Mouse (Mus musculus): ENCODE data around the gene Stip1. TPM values are rescaled to one million over a fixed set of nuclear protein-coding genes. Genes with fewer than 3 reads are reported as not detected.
A peak's percentile ranks its signal among the peaks of the same experiment; 100 is the strongest.

Gene Stip1
- polyA plus RNA-seq, 1 experiment = 27.4 TPM

DNA sequence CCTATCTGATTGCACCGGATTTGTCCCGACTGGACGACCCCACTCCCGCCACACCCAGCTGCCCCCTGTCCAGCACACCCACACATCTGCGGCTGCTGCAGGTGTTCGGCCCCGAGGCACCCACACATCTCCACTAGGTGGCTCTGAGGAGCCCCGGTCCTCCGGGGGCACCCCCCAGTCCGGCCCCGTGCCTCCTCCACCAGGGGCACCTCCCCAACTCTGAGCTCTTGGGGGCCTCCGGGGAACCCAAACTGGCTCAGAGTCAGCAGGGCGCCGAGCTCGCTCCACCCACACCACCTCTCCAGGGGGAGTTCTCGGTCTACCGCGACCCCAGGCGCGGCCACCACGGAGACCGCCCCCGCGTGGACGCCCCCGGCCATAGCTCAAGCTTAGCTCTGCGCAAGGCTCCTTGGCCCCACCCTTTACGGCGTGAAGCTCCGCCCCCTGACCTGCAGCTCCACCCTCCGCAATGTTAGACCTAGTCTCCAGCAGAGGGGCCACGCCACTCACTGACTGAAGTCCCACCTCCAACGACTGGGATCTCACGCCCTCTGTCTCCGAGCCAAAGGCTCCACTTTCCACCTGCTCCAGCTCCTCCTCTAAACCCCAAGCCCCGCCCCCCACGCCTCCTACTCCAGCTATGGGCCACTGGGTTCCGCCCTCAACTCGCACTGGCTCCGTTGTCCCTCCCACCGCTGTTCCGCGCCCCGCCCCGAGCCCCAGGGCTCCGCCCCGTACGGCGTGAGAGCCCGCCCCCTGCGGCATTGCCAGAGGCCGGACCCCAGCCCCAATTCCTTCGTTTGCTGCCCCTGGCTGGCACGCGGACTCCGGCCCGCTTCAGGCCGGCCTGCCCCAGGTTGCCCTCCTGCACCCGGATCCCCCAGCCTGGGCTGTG is 60.0 kb downstream of the Stip1 start:
- TF ChIP-seq CTCF (IDR thresholded peaks at IDR 0.05; ENCODE audit: extremely low read depth, insufficient read depth, insufficient read length, insufficient replicate concordance) (peak; percentile 54), POLR2A (IDR thresholded peaks at IDR 0.05; ENCODE audit: low read depth, low read length) (no peak)
- peaks cover 4% of the 10 kb centered on the region; the same call in 1 of the 2 replicates for H3K36me3 ChIP-seq (ENCODE audit: control insufficient read depth, insufficient read depth, low read length)
- 1% methylated on average over 55 of the region's 59 CpGs for WGBS
- no peaks in the 10 kb centered on the region for H3K27me3 ChIP-seq (ENCODE audit: control insufficient read depth, insufficient read depth, low read length)
- peak overlapping the region; percentile 81 for H3K4me3 ChIP-seq (ENCODE audit: extremely low read depth, insufficient read depth, insufficient read length)
- H3K4me1 ChIP-seq (ENCODE audit: control insufficient read depth, insufficient read depth, insufficient read length) = peaks cover 13% of the 10 kb centered on the region; the same call in 1 of the 2 replicates
- DNase-seq (ENCODE audit: low read depth in 1 of 2, low spot score in 2 of 2) = peak; percentile 99
- H3K27ac ChIP-seq (ENCODE audit: insufficient read depth, low read length) = peak overlapping the region; percentile 86

DNA sequence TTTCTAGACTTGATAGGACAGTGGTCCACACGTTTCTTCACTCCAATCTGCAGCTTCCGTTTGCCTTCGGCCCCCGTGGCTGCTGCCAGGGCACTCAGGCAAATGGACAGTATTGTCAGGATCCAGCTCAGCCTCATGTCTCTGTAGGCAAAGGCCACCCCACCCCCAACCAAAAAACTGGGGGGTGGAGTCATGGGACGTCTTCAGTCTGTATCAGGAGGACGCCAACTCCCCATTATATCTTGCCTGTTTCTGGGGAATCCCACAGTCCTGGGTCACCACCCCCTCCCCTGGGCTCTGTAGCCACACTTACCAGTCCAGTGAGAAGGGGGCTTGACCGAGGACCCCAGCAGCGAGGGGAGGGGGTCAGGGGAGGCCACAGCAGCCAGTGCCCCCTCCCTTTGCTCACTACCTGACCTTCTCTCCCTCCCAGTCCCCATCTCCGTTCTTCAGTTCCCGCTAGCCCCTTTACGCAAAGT is 60.7 kb downstream of the Stip1 start:
- peak overlapping the region; percentile 80 for H3K27ac ChIP-seq (ENCODE audit: insufficient read depth, low read length)
- peaks cover 14% of the 10 kb centered on the region for H3K4me1 ChIP-seq (ENCODE audit: control insufficient read depth, insufficient read depth, insufficient read length)
- TF ChIP-seq CTCF (IDR thresholded peaks at IDR 0.05; ENCODE audit: extremely low read depth, insufficient read depth, insufficient read length, insufficient replicate concordance) (no peak), POLR2A (IDR thresholded peaks at IDR 0.05; ENCODE audit: low read depth, low read length) (no peak)
- peaks cover 4% of the 10 kb centered on the region; the same call in 1 of the 2 replicates for H3K36me3 ChIP-seq (ENCODE audit: control insufficient read depth, insufficient read depth, low read length)
- H3K27me3 ChIP-seq (ENCODE audit: control insufficient read depth, insufficient read depth, low read length) = no peaks in the 10 kb centered on the region
- H3K4me3 ChIP-seq (ENCODE audit: extremely low read depth, insufficient read depth, insufficient read length) = peak overlapping the region; percentile 64
- peak in 1 of 2 experiments; percentile 32 for DNase-seq (ENCODE audit: low read depth in 1 of 2, low spot score in 2 of 2)
- 21% methylated on average over 11 of the region's 11 CpGs for WGBS

DNA sequence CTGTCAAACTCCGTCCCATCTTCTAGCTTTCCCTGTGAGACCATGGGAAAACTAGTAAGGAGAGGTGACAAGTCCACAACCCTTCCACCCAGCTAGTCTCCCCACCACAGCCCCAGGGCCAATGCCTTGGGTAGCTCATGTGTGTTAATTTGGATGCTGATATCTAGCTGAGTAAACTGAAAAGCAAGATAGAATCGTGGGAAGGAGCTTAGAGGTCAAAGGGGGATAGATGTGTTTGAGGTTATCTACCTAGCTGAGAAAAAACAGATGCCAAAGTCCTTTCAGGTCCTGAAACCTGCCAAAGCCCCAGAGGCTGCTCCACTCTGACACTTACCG is 61.2 kb downstream of the Stip1 start:
- no peak for DNase-seq (ENCODE audit: low read depth in 1 of 2, low spot score in 2 of 2)
- no peaks in the 10 kb centered on the region for H3K27me3 ChIP-seq (ENCODE audit: control insufficient read depth, insufficient read depth, low read length)
- H3K4me3 ChIP-seq (ENCODE audit: extremely low read depth, insufficient read depth, insufficient read length) = no peak overlapping the region
- no peak overlapping the region for H3K27ac ChIP-seq (ENCODE audit: insufficient read depth, low read length)
- TF ChIP-seq CTCF (IDR thresholded peaks at IDR 0.05; ENCODE audit: extremely low read depth, insufficient read depth, insufficient read length, insufficient replicate concordance) = no peak
- TF ChIP-seq POLR2A (IDR thresholded peaks at IDR 0.05; ENCODE audit: low read depth, low read length) = no peak
- WGBS = 59% methylated on average over 3 of the region's 3 CpGs
- H3K4me1 ChIP-seq (ENCODE audit: control insufficient read depth, insufficient read depth, insufficient read length) = peaks cover 18% of the 10 kb centered on the region
- H3K36me3 ChIP-seq (ENCODE audit: control insufficient read depth, insufficient read depth, low read length) = peaks cover 4% of the 10 kb centered on the region; the same call in 1 of the 2 replicates

DNA sequence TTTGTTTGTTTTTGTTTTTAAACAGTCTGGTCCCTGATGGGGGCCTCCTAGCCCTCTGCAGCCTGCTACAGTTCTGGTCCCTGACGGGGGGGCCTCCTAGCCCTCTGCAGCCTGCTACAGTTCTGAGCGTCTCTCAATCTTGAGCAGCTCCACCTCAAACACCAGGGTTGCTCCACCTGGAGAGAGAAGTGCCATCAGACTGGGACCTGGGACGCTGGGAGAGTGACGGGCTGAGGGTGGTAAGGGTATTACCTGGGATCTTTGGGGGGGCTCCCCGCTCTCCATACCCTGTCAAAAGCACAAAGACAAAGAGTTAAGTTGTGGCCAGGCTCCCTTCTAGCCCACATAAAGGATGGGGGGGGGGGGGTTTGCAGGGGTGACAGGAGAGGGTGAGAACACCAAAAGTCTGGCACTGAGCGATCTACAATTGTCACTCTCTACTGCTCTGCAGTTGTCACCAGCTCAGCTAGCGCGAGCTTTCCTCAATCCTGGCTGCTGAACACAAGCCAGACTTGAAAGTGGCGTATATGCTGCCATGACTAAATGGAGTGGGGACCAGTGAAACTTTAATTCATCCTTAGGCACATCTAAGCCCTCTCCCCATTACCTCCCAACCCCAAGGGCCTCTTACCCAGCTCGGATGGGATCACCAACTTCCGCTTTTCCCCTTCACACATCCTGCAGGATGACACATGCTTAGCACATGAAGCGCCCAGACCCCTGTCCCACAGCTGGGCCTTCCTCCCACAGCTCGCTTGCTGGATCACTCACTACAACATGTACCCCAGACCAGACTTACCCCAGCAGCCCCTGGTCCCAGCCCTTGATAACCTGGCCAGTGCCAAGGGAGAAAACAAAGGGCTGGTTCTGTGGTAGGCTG is 61.8 kb downstream of the Stip1 start:
- Histone ChIP-seq H3K4me1 (ENCODE audit: control insufficient read depth, insufficient read depth, insufficient read length) (peaks cover 18% of the 10 kb centered on the region), H3K27me3 (ENCODE audit: control insufficient read depth, insufficient read depth, low read length) (no peaks in the 10 kb centered on the region), H3K36me3 (ENCODE audit: control insufficient read depth, insufficient read depth, low read length) (peaks cover 4% of the 10 kb centered on the region; the same call in 1 of the 2 replicates), H3K27ac (ENCODE audit: insufficient read depth, low read length) (no peak overlapping the region), H3K4me3 (ENCODE audit: extremely low read depth, insufficient read depth, insufficient read length) (no peak overlapping the region)
- no peak for DNase-seq (ENCODE audit: low read depth in 1 of 2, low spot score in 2 of 2)
- WGBS = 90% methylated on average over 13 of the region's 13 CpGs
- TF ChIP-seq POLR2A (IDR thresholded peaks at IDR 0.05; ENCODE audit: low read depth, low read length) (no peak), CTCF (IDR thresholded peaks at IDR 0.05; ENCODE audit: extremely low read depth, insufficient read depth, insufficient read length, insufficient replicate concordance) (no peak)

GRCm38 (mm10) chr19:6975537-6976521 is 63.9 kb downstream of the Stip1 start, which contains the start of gene Plcb3:
Gene Plcb3, minus strand, starts transcription at chr19:6976470.
- H3K4me3 ChIP-seq (ENCODE audit: extremely low read depth, insufficient read depth, insufficient read length) = peak within 1 kb of the TSS; percentile 65
- H3K36me3 ChIP-seq (ENCODE audit: control insufficient read depth, insufficient read depth, low read length) = peaks cover 4% of the 10 kb centered on the region; the same call in 1 of the 2 replicates
- peak; percentile 25 to 45 for DNase-seq (ENCODE audit: low read depth in 1 of 2, low spot score in 2 of 2)
- peak within 1 kb of the TSS; percentile 65 for H3K27ac ChIP-seq (ENCODE audit: insufficient read depth, low read length)
- H3K27me3 ChIP-seq (ENCODE audit: control insufficient read depth, insufficient read depth, low read length) = no peaks in the 10 kb centered on the region
- TF ChIP-seq CTCF (IDR thresholded peaks at IDR 0.05; ENCODE audit: extremely low read depth, insufficient read depth, insufficient read length, insufficient replicate concordance) (0 out of 2 replicates have a peak, but pooled peaks have one; percentile 20), POLR2A (IDR thresholded peaks at IDR 0.05; ENCODE audit: low read depth, low read length) (no peak)
- under 1% methylated on average over 16 of the region's 16 CpGs for WGBS
- peaks cover 18% of the 10 kb centered on the region for H3K4me1 ChIP-seq (ENCODE audit: control insufficient read depth, insufficient read depth, insufficient read length)

Data from spleen, adult 2 months (tissue).